Comparison of ENCODE assay signal across 25 mouse cellular contexts in genomic region chr7:100963381-100963780, GRCm38 (mm10). TPM values are rescaled to one million over a fixed set of nuclear protein-coding genes. Genes with fewer than 3 reads are reported as not detected.
A peak's percentile ranks its signal among the peaks of the same experiment; 100 is the strongest.
DNase-seq lines count a peak whose midpoint lies in the region; ATAC-seq and TF ChIP-seq lines count a peak whose summit lies in the region.
"Had no signal": no experiment of that assay in that cellular context is flagged by ENCODE, and none has a peak within 500 bp of the region (broad histone marks: within the 10 kb centered on the region; RNA-seq: fewer than 3 reads in every experiment).

No protein-coding gene starts in this region.

- no peak for TF ChIP-seq POLR2A in limb, embryonic 14.5 days (IDR thresholded peaks at IDR 0.05; ENCODE audit: borderline replicate concordance, extremely low read depth, insufficient read depth, insufficient read length)

- H3K4me1 ChIP-seq in limb, embryonic 14.5 days (ENCODE audit: control insufficient read depth, insufficient read depth, low read length): no peaks in the 10 kb centered on the region
- H3K4me1 ChIP-seq in limb, embryonic 10.5 days: peaks cover 15% of the 10 kb centered on the region
- no peaks in the 10 kb centered on the region; the same call in 1 of the 2 replicates for H3K4me1 ChIP-seq in midbrain, embryonic 13.5 days (replicated peaks)
- H3K4me1 ChIP-seq: hindbrain, embryonic 15.5 days; neural tube, embryonic 12.5 days had no signal

- 56% methylated on average over 8 of the region's 8 CpGs for WGBS in limb, embryonic 14.5 days
- 79% methylated on average over 8 of the region's 8 CpGs for WGBS in limb, embryonic 10.5 days
- 57% methylated on average over 8 of the region's 8 CpGs for WGBS in midbrain, embryonic 13.5 days

- intact Hi-C loops in gastrocnemius, adult 2 months (cut with DNase I): no loop called here

- H3K9ac ChIP-seq in limb, embryonic 14.5 days (ENCODE audit: low read depth, low read length, severe bottlenecking): no peak overlapping the region
- H3K9ac ChIP-seq in midbrain, embryonic 13.5 days (replicated peaks): 0 out of 2 replicates have a peak overlapping the region, but pooled peaks have one; percentile 1
- H3K9ac ChIP-seq: hindbrain, embryonic 15.5 days; neural tube, embryonic 12.5 days had no signal

- TF ChIP-seq CTCF in gastrocnemius, adult 2 months (IDR thresholded peaks at IDR 0.05): no peak

- H3K4me2 ChIP-seq in limb, embryonic 14.5 days (replicated peaks; ENCODE audit: low read depth, low read length, severe bottlenecking): no peak overlapping the region
- no peak overlapping the region for H3K4me2 ChIP-seq in midbrain, embryonic 13.5 days (replicated peaks)
- H3K4me2 ChIP-seq: hindbrain, embryonic 15.5 days; neural tube, embryonic 12.5 days had no signal

- H3K4me3 ChIP-seq in gastrocnemius, adult 2 months: peak overlapping the region; percentile 43
- no peak overlapping the region for H3K4me3 ChIP-seq in limb, embryonic 14.5 days (replicated peaks; ENCODE audit: low read length)
- H3K4me3 ChIP-seq in limb, embryonic 10.5 days: no peak overlapping the region
- H3K4me3 ChIP-seq in midbrain, embryonic 13.5 days (replicated peaks): no peak overlapping the region
- H3K4me3 ChIP-seq: erythroblast, embryonic 14.5 days; heart, embryonic 10.5 days; hindbrain, embryonic 15.5 days; layer of hippocampus, adult 2 months; neural tube, embryonic 12.5 days had no signal

- DNase-seq in gastrocnemius, adult 2 months: no peak
- DNase-seq in gastrocnemius, postnatal 10 days: no peak
- DNase-seq in limb, embryonic 14.5 days (ENCODE audit: low spot score): peak; percentile 44
- no peak for DNase-seq in limb, embryonic 10.5 days (ENCODE audit: low spot score)
- peak; percentile 64 for DNase-seq in MN1 (ENCODE audit: low spot score)
- DNase-seq in thymus, postnatal 14 days: no peak
- DNase-seq in spleen, postnatal 36 days (ENCODE audit: low spot score in 2 of 2): no peak
- DNase-seq: adrenal gland, postnatal 25 days; cerebellum, adult 2 months; gastrocnemius, postnatal 36 days; kidney, adult 18-20 months; kidney, postnatal 10 days; liver; lung, adult 18-20 months; lung, postnatal 36 days; right cerebral cortex, postnatal 4 days; thymus, adult 18-20 months had no signal

- ATAC-seq in limb, embryonic 14.5 days (ENCODE audit: low FRiP score, low read depth): no peak
- ATAC-seq in midbrain, embryonic 13.5 days: no peak
- ATAC-seq: forebrain, embryonic 14.5 days had no signal

- no peaks in the 10 kb centered on the region for H3K36me3 ChIP-seq in limb, embryonic 14.5 days (ENCODE audit: control insufficient read depth, insufficient read depth, low read length)
- H3K36me3 ChIP-seq in limb, embryonic 10.5 days: no peaks in the 10 kb centered on the region
- H3K36me3 ChIP-seq in midbrain, embryonic 13.5 days: no peaks in the 10 kb centered on the region
- H3K36me3 ChIP-seq: G1E; heart, embryonic 10.5 days; hindbrain, embryonic 15.5 days; neural tube, embryonic 12.5 days had no signal

- H3K27me3 ChIP-seq in limb, embryonic 14.5 days (ENCODE audit: control insufficient read depth, insufficient read depth, low read length): no peaks in the 10 kb centered on the region
- peaks cover 3% of the 10 kb centered on the region; the same call in 1 of the 2 replicates for H3K27me3 ChIP-seq in limb, embryonic 10.5 days (ENCODE audit: low read depth, poor library complexity, severe bottlenecking)
- no peaks in the 10 kb centered on the region for H3K27me3 ChIP-seq in midbrain, embryonic 13.5 days
- H3K27me3 ChIP-seq: hindbrain, embryonic 15.5 days; neural tube, embryonic 12.5 days had no signal

- peak overlapping the region; percentile 66 for H3K27ac ChIP-seq in gastrocnemius, adult 2 months
- H3K27ac ChIP-seq in limb, embryonic 14.5 days (replicated peaks; ENCODE audit: low read depth, low read length): no peak overlapping the region
- H3K27ac ChIP-seq in limb, embryonic 10.5 days: no peak overlapping the region
- peak overlapping the region; percentile 39; the same call in 1 of the 2 replicates for H3K27ac ChIP-seq in midbrain, embryonic 13.5 days
- H3K27ac ChIP-seq: heart, embryonic 10.5 days; hindbrain, embryonic 15.5 days; layer of hippocampus, adult 2 months; neural tube, embryonic 12.5 days had no signal

- no peaks in the 10 kb centered on the region for H3K9me3 ChIP-seq in limb, embryonic 14.5 days (ENCODE audit: control insufficient read depth, low read length)
- H3K9me3 ChIP-seq in limb, embryonic 10.5 days (replicated peaks): no peaks in the 10 kb centered on the region
- H3K9me3 ChIP-seq in midbrain, embryonic 13.5 days: no peaks in the 10 kb centered on the region
- H3K9me3 ChIP-seq: heart, embryonic 10.5 days; hindbrain, embryonic 15.5 days; neural tube, embryonic 12.5 days had no signal

RNA-seq across cellular contexts. Expression of gene P2ry6, which starts 11.1 kb away (rescaled TPM):
- 1 to 10 TPM in 1 of 2 experiments, under 1 TPM in 1; 0.82 to 1.4 TPM for total RNA-seq in gastrocnemius, adult 2 months (2021)
- 1 to 10 TPM; 2.3 to 4.0 TPM for total RNA-seq in gastrocnemius, postnatal 10 days (2021)
- polyA plus RNA-seq in limb, embryonic 14.5 days (2012; rRNA removed): 5.3 and 8.5 TPM in 2 replicates
- polyA plus RNA-seq in limb, embryonic 14.5 days (2014; fragmentation: Nextera tagmentation; extraction: Ambion mirVana): 5.9 and 6.5 TPM in 2 replicates
- 1.1 and 1.6 TPM in 2 replicates for polyA plus RNA-seq in limb, embryonic 10.5 days (2016; fragmentation: Nextera tagmentation; extraction: Ambion mirVana)
- 1.9 and 2.7 TPM in 2 replicates for polyA plus RNA-seq in midbrain, embryonic 13.5 days (2015; fragmentation: Nextera tagmentation; extraction: Ambion mirVana)

RNA-seq across cellular contexts. Expression of gene Arhgef17, which starts 31.5 kb away (rescaled TPM):
- total RNA-seq in gastrocnemius, adult 2 months (2021): 10 to 100 TPM; 20.9 to 33.3 TPM
- total RNA-seq in gastrocnemius, postnatal 10 days (2021): 10 to 100 TPM; 29.6 to 35.5 TPM
- 42.8 and 55.2 TPM in 2 replicates for polyA plus RNA-seq in limb, embryonic 14.5 days (2012; rRNA removed)
- 15.4 and 16.4 TPM in 2 replicates for polyA plus RNA-seq in limb, embryonic 14.5 days (2014; fragmentation: Nextera tagmentation; extraction: Ambion mirVana)
- polyA plus RNA-seq in limb, embryonic 10.5 days (2016; fragmentation: Nextera tagmentation; extraction: Ambion mirVana): 9.6 and 11.0 TPM in 2 replicates
- polyA plus RNA-seq in midbrain, embryonic 13.5 days (2015; fragmentation: Nextera tagmentation; extraction: Ambion mirVana): 5.8 and 5.9 TPM in 2 replicates

RNA-seq across cellular contexts. Expression of gene P2ry2, which starts 49.3 kb away (rescaled TPM):
- total RNA-seq in gastrocnemius, adult 2 months (2021): 10 to 100 TPM; 29.5 to 41.7 TPM
- total RNA-seq in gastrocnemius, postnatal 10 days (2021): 10 to 100 TPM; 56.5 to 57.9 TPM
- 2.0 and 2.1 TPM in 2 replicates for polyA plus RNA-seq in limb, embryonic 14.5 days (2012; rRNA removed)
- polyA plus RNA-seq in limb, embryonic 14.5 days (2014; fragmentation: Nextera tagmentation; extraction: Ambion mirVana): 2.2 and 3.2 TPM in 2 replicates
- polyA plus RNA-seq in limb, embryonic 10.5 days (2016; fragmentation: Nextera tagmentation; extraction: Ambion mirVana): 0.49 and 0.51 TPM in 2 replicates
- polyA plus RNA-seq in midbrain, embryonic 13.5 days (2015; fragmentation: Nextera tagmentation; extraction: Ambion mirVana): 0.11 and 0.14 TPM in 2 replicates
- polyA plus RNA-seq: G1E had no signal

Comparison
In these comparisons a context has a peak if more than half of its experiments do, and no peak if none do; other contexts are left out.
1. DNase-seq: peak in limb, embryonic 14.5 days (single experiment) and MN1 (single experiment); none in gastrocnemius, adult 2 months (single experiment), gastrocnemius, postnatal 10 days (single experiment), limb, embryonic 10.5 days (single experiment), thymus, postnatal 14 days (single experiment) and spleen, postnatal 36 days (0 of 2).
2. H3K27ac ChIP-seq: peak in gastrocnemius, adult 2 months (single experiment) and midbrain, embryonic 13.5 days (single experiment); none in limb, embryonic 14.5 days (single experiment) and limb, embryonic 10.5 days (single experiment).